Mouse (Mus musculus): ENCODE measurements at regions not wholly inside any gene's neighbourhood (a gene's known extent, or its start where the extent isn't known, plus 50 kb on each side); places are given as distances from the start of the nearest gene placed in this dataset.

DNA sequence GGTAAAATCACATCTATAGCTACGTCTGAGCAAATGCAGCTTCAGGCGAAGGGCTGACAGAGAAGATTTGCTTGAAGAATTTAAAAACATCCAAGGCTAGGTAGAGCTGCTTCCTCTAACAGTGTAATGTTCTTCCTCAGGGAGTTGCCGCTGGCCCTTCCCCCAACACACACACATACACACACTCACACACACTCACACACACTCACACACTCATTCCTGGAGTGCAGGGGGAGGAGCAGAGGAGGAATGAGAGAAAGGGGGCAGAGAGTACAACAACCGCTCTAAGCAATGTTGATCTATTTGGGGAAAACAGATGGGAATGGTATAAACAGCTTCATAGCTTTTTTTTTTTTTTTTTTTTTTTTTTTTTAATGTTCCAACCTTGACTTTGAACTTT is 232.6 kb downstream of the Rnf152 start:
- no peak for DNase-seq (ENCODE audit: low spot score in 2 of 2)

GRCm38 (mm10) chr1:105117888-105118287 is 238.6 kb downstream of the Rnf152 start:
- no peak for DNase-seq (ENCODE audit: low spot score in 2 of 2)

DNA sequence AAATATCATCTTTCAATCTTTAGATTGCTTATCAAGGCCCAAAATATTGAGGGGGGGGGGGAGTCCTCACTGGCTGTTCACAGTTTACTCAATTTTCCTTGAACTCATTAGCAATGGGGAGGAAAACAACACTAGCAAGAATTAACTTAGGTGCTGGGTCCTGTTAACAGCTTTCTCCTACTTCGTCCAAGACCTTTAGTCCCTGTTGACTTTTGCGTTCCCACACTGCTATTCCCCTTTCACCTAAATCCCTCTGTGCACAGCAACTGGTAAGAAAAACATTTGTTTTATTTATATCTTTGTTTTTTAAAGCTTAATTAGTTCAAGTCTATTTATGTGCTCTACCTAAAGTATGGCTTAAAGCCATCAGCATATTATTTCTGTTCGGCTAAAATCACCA is 240.3 kb downstream of the Rnf152 start:
- no peak for DNase-seq (ENCODE audit: low spot score in 2 of 2)

- DNase-seq (ENCODE audit: low spot score in 2 of 2): no peak
These were observed 241.1 kb downstream of the Rnf152 start for GRCm38 (mm10) chr1:105115391-105115790.

DNA sequence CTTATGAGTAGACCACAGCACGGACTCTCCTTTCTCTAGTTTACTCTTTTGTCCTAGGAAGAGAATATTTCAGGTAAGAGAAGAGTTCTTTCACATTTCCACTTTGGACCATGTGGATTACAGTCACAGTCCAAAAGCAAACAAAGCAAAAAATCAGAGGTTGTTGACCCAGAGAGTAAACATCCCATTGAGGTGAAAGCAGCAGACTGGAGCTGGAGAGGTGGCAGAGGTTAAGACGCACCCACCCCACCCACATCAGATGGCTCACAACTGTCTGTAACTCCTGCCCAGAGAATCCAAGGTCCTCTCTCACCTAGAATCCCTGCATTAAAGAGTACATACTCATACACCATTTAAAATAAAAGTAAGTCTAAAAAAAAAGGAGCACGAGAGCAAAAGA is 241.7 kb downstream of the Rnf152 start:
- DNase-seq (ENCODE audit: low spot score in 2 of 2): no peak

DNA sequence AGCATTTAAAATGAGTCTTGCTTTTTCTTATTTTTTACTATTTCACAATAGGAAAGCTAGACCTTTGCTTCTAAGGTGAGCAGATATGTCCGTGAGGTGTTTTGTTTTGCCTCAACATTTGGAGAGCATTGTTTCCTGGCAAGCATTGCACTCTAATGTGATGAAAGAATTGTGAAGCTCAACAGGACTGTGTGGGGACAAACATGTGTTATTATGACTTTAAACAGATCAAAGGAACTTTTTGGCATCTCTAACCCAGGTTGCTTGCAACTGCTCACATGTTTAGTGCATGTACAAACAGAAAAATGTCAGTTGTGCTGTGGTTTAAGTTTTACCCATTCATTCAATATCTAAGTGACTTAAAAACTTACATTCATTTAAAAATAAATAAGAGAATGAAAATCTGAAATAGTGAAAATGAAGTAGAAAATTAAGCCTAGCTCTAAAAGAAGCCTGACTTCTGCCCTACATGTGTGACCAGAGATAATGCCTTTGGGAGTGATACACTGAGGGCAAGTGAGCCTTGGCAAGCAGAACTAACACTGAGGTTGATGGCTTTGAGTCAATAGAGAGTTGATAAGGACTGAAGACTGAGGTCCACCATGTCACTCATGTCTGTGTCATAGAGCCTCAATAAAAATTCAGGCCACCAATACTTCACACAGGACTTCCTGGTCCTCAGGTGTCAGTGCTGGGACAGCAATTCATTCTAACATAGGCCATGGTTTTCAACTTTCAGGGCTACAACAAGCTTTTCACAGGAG is 243.6 kb downstream of the Rnf152 start:
- DNase-seq (ENCODE audit: low spot score in 2 of 2): no peak

DNA sequence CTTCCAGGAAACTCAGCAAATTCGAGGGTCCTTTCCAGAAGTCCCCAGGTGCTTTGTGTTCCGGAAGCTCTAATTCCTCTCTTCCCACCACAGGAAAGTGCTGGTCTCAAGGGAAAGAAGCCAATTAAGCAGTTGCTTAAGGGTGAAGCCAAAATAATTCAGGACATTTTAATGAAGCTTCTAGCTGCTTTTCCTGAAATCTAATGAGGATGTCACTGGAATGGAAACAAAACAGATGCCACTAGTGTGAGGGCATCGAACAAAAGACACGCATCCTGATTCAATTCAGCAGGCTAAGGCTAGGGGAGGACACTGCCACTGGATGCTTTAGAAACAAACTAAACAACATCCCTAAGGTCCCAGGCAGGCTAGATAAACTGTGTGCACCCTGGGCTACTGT is 245.3 kb downstream of the Rnf152 start:
- no peak for DNase-seq (ENCODE audit: low spot score in 2 of 2)

DNA sequence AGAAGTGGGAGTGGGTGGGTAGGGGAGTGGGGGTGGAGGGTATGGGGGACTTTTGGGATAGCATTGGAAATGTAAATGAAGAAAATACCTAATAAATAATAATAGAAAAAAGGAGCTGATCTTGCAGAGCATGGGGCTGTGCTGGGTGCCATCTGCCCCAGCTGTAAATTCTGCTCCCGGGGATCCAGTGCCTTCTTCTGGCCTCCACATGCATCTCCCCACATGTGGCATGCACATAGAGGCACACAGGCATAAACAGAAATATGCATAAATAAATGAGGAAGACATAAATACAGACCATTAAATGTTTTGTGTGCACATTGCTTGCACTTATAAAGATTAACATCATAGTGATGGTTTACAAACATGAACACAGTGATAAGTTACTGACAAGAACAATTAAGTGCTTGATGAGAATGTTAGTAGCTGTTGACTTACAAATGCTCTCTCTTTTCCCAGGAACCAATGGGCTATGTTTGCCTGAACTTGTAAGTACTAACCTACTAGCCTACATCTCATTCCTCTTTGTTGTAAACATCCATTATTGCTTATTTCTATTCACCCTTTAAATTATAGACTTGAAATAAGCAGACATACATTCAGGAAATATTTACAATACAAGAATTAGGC is 245.8 kb downstream of the Rnf152 start:
- DNase-seq (ENCODE audit: low spot score in 2 of 2): no peak

DNA sequence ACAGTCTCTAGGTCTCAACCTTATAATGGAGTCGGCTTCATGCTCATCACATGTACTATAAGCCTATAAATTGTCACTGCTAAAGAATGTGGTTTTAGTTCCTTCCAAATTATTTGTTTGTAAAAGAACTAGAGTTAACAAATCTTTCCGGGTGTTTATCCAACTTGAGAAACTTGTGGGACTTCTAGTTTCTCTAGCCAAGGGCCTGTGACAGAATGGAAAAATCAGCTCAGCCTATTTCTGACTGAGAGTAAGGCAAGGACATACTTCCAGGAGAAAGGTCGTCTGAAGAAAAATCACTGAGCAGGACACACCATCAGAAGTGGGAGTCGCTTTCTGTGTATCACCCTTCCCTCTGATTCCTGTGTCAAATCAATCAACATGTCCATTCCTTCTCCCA is 248.7 kb downstream of the Rnf152 start:
- no peak for DNase-seq (ENCODE audit: low spot score in 2 of 2)

GRCm38 (mm10) chr1:105107257-105107656 is 249.3 kb downstream of the Rnf152 start:
- DNase-seq (ENCODE audit: low spot score in 2 of 2): no peak

DNA sequence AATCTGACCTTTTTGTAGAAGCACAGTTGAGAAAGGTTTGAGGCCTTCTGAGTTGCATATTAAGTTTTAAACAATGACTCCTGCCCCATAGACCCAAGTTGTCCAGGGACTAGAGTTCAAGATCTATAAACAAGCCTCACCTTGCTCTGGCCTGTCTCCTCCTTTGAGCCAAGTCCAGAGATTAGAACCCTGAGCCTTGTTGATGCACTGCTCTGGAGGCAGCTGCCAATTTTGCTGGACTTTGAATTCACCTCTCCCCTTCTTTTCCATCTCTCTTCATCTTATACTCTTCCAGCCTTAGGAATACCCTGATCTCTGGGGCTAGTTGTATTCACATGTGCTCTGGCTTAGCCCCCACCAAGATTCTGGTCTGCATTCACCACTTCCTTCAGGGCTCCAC is 251.3 kb downstream of the Rnf152 start:
- no peak for DNase-seq (ENCODE audit: low spot score in 2 of 2)

GRCm38 (mm10) chr1:105095091-105095490 is 261.4 kb downstream of the Rnf152 start:
- no peak for DNase-seq (ENCODE audit: low spot score in 2 of 2)

DNA sequence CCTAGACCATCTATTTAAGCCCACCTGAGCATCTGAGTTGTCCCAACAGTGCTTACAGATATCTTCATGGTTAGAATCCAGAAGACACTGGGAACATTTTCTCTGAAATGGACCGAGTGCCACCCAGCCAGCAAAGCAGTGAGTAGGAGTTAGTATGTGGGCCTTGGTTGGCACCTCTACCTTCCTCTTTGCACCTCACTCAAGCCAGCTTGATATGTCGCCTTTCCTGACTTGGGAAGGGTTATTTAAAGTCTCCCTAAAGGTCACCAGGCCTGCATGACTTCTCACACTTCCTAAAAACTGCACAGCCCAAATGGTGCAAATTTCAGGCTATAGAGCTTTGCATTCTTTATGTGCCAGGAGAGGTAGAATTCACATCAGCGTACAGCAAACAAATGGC is 262.0 kb downstream of the Rnf152 start:
- no peak for DNase-seq (ENCODE audit: low spot score in 2 of 2)

DNA sequence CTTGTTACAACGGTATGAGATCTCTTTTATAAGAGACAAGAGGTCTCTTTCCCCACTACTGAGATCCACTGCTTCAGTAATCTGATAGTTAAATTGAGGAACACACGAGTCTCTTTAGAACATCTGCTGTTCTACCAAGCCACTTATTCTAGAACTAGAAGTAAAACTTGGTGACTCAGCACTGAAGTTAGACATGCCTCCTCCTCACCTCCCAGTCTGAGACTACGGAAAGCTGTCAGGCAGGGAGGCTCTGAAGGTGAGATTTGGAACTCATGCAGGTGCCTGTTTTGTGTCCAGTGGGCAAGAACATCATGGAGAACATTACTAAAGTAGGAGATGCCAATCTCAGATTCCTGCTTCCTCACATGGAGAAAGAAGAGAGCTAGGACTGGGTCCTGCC is 262.6 kb downstream of the Rnf152 start:
- no peak for DNase-seq (ENCODE audit: low spot score in 2 of 2)

DNA sequence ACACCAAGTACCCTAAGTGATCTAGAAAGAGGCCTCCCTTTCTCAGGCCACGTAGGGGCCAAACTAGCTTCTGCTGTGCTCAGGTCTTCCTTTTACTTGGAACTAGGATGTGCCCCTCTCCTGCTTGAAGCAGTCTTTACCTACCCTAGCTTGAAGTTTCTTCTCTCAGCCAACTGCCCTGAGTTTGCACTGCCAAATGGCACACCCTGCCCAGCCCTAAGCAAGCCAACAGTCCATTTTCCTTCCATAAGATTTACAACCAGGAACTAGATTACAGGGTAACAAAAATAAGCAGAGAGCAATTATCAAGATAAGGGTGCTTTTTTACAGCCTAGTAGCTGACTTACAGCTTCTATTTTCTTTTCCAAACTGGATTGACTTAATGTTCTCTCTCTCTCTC is 263.5 kb downstream of the Rnf152 start:
- DNase-seq (ENCODE audit: low spot score in 2 of 2): no peak

- peak; percentile 27 for DNase-seq (ENCODE audit: low spot score in 2 of 2)
These were observed 264.1 kb downstream of the Rnf152 start for GRCm38 (mm10) chr1:105092309-105092904.

DNA sequence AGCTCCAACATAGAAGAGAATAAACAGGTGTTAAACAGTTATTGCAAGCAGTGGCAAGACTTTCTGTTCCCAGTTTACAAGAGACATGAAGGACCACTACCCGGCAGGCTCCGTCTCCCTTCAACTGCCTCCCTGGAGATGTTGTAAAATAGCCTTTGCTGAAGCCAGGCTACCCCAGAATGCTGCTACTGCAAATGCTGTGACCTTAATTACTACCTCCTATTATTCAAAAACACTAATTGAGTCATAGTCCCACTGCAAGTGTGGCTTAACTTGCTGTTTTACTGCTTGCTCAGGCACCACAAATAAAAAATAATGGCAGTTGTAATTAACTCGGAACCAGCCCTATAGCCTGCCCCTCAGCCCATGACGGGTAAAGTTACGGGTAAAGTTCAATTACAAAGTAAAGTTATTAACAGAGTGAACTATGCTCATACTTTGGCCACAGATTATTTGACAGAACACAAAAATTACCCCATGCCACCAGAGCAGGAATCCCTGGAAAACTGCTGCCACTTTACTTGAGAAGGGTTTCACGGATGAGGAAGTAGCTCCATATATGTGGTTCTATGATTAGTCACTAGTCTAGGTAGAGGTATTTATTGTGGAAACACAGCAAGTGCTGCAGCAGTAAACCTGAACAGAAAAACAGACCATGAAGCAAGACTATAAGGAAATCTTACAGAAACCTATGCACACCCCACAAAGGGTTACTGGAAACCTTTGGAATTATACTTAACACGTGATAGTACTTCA is 267.6 kb downstream of the Rnf152 start:
- DNase-seq (ENCODE audit: low spot score in 2 of 2): no peak

DNA sequence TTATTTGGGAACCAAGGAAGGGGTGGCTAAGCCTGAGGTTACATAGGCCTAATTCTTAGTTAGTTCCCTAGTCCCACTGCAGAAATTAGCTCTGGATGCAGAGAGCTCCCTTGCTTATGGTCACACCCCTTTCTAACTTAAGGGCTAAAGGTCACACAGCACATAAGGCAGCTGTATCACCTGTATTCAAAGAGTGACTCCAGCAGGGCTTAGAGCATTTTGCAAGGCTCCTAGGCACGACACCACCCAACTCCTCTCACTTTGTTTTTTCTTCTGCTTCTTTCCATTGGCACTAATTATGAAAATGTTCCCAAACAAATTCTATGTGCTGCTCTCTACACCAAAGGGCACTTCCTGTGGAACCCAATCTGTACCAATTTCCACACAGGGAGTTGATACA is 268.9 kb downstream of the Rnf152 start:
- DNase-seq (ENCODE audit: low spot score in 2 of 2): no peak

GRCm38 (mm10) chr1:105084556-105084955 is 272.0 kb downstream of the Rnf152 start:
- no peak for DNase-seq (ENCODE audit: low spot score in 2 of 2)

GRCm38 (mm10) chr1:105083551-105084103 is 272.9 kb downstream of the Rnf152 start:
- no peak for DNase-seq (ENCODE audit: low spot score in 2 of 2)

- no peak for DNase-seq (ENCODE audit: low spot score in 2 of 2)
These were observed 273.5 kb downstream of the Rnf152 start for GRCm38 (mm10) chr1:105082823-105083550.

Measured in layer of hippocampus, postnatal 10 days (tissue).